ENCODE assay signal across 7 mouse cellular contexts in genomic region chr10:91083393-91083927, GRCm38 (mm10). TPM values are rescaled to one million over a fixed set of nuclear protein-coding genes. Genes with fewer than 3 reads are reported as not detected.
DNase-seq lines count a peak whose midpoint lies in the region; ATAC-seq and TF ChIP-seq lines count a peak whose summit lies in the region.

No protein-coding gene starts in this region.

- peak overlapping the region; percentile 49 for H3K4me2 ChIP-seq in limb, embryonic 15.5 days
- peak overlapping the region; percentile 71 for H3K4me2 ChIP-seq in stomach, embryonic 14.5 days (replicated peaks; ENCODE audit: low read depth, low read length)

- H3K4me1 ChIP-seq in testis, adult 2 months (ENCODE audit: control insufficient read depth, insufficient read depth, low read length): peaks cover 4% of the 10 kb centered on the region
- H3K4me1 ChIP-seq in embryonic fibroblast, embryonic 13.5 days (ENCODE audit: control insufficient read depth, insufficient read depth, low read length): no peaks in the 10 kb centered on the region
- H3K4me1 ChIP-seq in limb, embryonic 15.5 days: no peaks in the 10 kb centered on the region
- H3K4me1 ChIP-seq in stomach, embryonic 14.5 days (ENCODE audit: control insufficient read depth, insufficient read depth, low read length): no peaks in the 10 kb centered on the region

- no peak for DNase-seq in testis, postnatal 14 days (ENCODE audit: low spot score)
- no peak for DNase-seq in cerebellum, adult 11-12 months
- no peak for DNase-seq in ovary, postnatal 14 days (ENCODE audit: low spot score)

- peak overlapping the region; percentile 75 for H3K9ac ChIP-seq in limb, embryonic 15.5 days
- H3K9ac ChIP-seq in stomach, embryonic 14.5 days (replicated peaks; ENCODE audit: low read depth, low read length): peak overlapping the region; percentile 84

- WGBS in limb, embryonic 15.5 days: 31% methylated on average over 12 of the region's 12 CpGs
- WGBS in stomach, embryonic 14.5 days: 42% methylated on average over 12 of the region's 12 CpGs

- TF ChIP-seq CTCF in testis, adult 2 months (IDR thresholded peaks at IDR 0.05; ENCODE audit: control insufficient read depth, insufficient read depth, insufficient replicate concordance, low read depth, low read length): no peak
- no peak for TF ChIP-seq CTCF in embryonic fibroblast, embryonic 13.5 days (IDR thresholded peaks at IDR 0.05; ENCODE audit: borderline replicate concordance, insufficient read depth, low read length)

- no peak for TF ChIP-seq POLR2A in testis, adult 2 months (IDR thresholded peaks at IDR 0.05; ENCODE audit: control insufficient read depth, low read depth, low read length)
- no peak; the same call in none of the 2 replicates for TF ChIP-seq POLR2A in embryonic fibroblast, embryonic 13.5 days (IDR thresholded peaks at IDR 0.05; ENCODE audit: low read depth, low read length)

- no peaks in the 10 kb centered on the region for H3K27me3 ChIP-seq in testis, adult 2 months (ENCODE audit: control insufficient read depth, insufficient read depth, low read length)
- H3K27me3 ChIP-seq in limb, embryonic 15.5 days: no peaks in the 10 kb centered on the region
- no peaks in the 10 kb centered on the region for H3K27me3 ChIP-seq in stomach, embryonic 14.5 days (ENCODE audit: control insufficient read depth, insufficient read depth, low read length)

- H3K9me3 ChIP-seq in limb, embryonic 15.5 days: no peaks in the 10 kb centered on the region
- no peaks in the 10 kb centered on the region for H3K9me3 ChIP-seq in stomach, embryonic 14.5 days (ENCODE audit: control insufficient read depth, low read depth, low read length)

- H3K4me3 ChIP-seq in testis, adult 2 months (ENCODE audit: control insufficient read depth, low read depth, low read length): peak overlapping the region; percentile 96
- H3K4me3 ChIP-seq in embryonic fibroblast, embryonic 13.5 days (ENCODE audit: insufficient read depth, low read length): peak overlapping the region; percentile 85
- peak overlapping the region; percentile 96 for H3K4me3 ChIP-seq in limb, embryonic 15.5 days
- H3K4me3 ChIP-seq in stomach, embryonic 14.5 days (ENCODE audit: low read depth, low read length): peak overlapping the region; percentile 95

- 0 out of 2 replicates have a peak overlapping the region, but pooled peaks have one; percentile 23 for H3K27ac ChIP-seq in testis, adult 2 months (ENCODE audit: control insufficient read depth, insufficient read depth, low read depth, low read length)
- H3K27ac ChIP-seq in embryonic fibroblast, embryonic 13.5 days (ENCODE audit: insufficient read depth, low read length): peak overlapping the region; percentile 57; the same call in 1 of the 2 replicates
- peak overlapping the region; percentile 92 for H3K27ac ChIP-seq in limb, embryonic 15.5 days
- H3K27ac ChIP-seq in stomach, embryonic 14.5 days (ENCODE audit: low read length): peak overlapping the region; percentile 86

- ATAC-seq in limb, embryonic 15.5 days (ENCODE audit: insufficient number of reproducible peaks, low FRiP score, low TSS enrichment, low read depth): no peak
- ATAC-seq in stomach, embryonic 14.5 days (ENCODE audit: insufficient number of reproducible peaks, insufficient read depth, low FRiP score, low read depth): no peak

- H3K36me3 ChIP-seq in testis, adult 2 months (ENCODE audit: control insufficient read depth, insufficient read depth, low read length): no peaks in the 10 kb centered on the region
- 0 out of 2 replicates have a peak, but pooled peaks cover under 1% of the 10 kb centered on the region for H3K36me3 ChIP-seq in limb, embryonic 15.5 days
- H3K36me3 ChIP-seq in stomach, embryonic 14.5 days (ENCODE audit: control insufficient read depth, insufficient read depth, low read length): peaks cover 6% of the 10 kb centered on the region; the same call in 1 of the 2 replicates

RNA-seq across cellular contexts. Expression of gene Ikbip, which starts 0.7 kb away (rescaled TPM):
- polyA plus RNA-seq in testis, adult 2 months (2012; rRNA removed): 1.2 and 1.5 TPM in 2 replicates
- polyA plus RNA-seq in embryonic fibroblast, embryonic 13.5 days (2011; ENCODE audit: insufficient read length, low read depth, missing spikeins): 141 and 146 TPM in 2 replicates
- polyA plus RNA-seq in limb, embryonic 15.5 days (2015; fragmentation: Nextera tagmentation; extraction: Ambion mirVana): 77.8 and 87.9 TPM in 2 replicates
- 51.9 and 54.1 TPM in 2 replicates for polyA plus RNA-seq in stomach, embryonic 14.5 days (2014; fragmentation: Nextera tagmentation; extraction: Ambion mirVana)

RNA-seq across cellular contexts. Expression of gene Apaf1, which starts 0.9 kb away (rescaled TPM):
- 1.7 and 1.9 TPM in 2 replicates for polyA plus RNA-seq in testis, adult 2 months (2012; rRNA removed)
- polyA plus RNA-seq in embryonic fibroblast, embryonic 13.5 days (2011; ENCODE audit: insufficient read length, low read depth, missing spikeins): 48.9 and 53.9 TPM in 2 replicates
- polyA plus RNA-seq in limb, embryonic 15.5 days (2015; fragmentation: Nextera tagmentation; extraction: Ambion mirVana): 19.4 and 24.3 TPM in 2 replicates
- 24.5 and 27.6 TPM in 2 replicates for polyA plus RNA-seq in stomach, embryonic 14.5 days (2014; fragmentation: Nextera tagmentation; extraction: Ambion mirVana)

RNA-seq across cellular contexts. Expression of gene Slc25a3, which starts 40.4 kb away (rescaled TPM):
- 147 and 151 TPM in 2 replicates for polyA plus RNA-seq in testis, adult 2 months (2012; rRNA removed)
- 590 and 652 TPM in 2 replicates for polyA plus RNA-seq in embryonic fibroblast, embryonic 13.5 days (2011; ENCODE audit: insufficient read length, low read depth, missing spikeins)
- 396 and 431 TPM in 2 replicates for polyA plus RNA-seq in limb, embryonic 15.5 days (2015; fragmentation: Nextera tagmentation; extraction: Ambion mirVana)
- polyA plus RNA-seq in stomach, embryonic 14.5 days (2014; fragmentation: Nextera tagmentation; extraction: Ambion mirVana): 501 and 502 TPM in 2 replicates

Comparison
In these comparisons a context has a peak if more than half of its experiments do, and no peak if none do; other contexts are left out.
1. H3K27ac ChIP-seq: peak in every context shown above with its lines; median percentile 92 in limb, embryonic 15.5 days; 86 in stomach, embryonic 14.5 days; 57 in embryonic fibroblast, embryonic 13.5 days; 23 in testis, adult 2 months.
2. RNA of gene Ikbip, which starts 0.7 kb away (polyA plus RNA-seq): 141 to 146 TPM in embryonic fibroblast, embryonic 13.5 days, 77.8 to 87.9 TPM in limb, embryonic 15.5 days and 51.9 to 54.1 TPM in stomach, embryonic 14.5 days; 1.2 to 1.5 TPM in testis, adult 2 months; every median in the first group is over 10 times any median in the second.
3. Peak in every context shown above with its lines, with median percentiles within 50 percentile points of each other: H3K4me3 ChIP-seq.